Mouse (Mus musculus) right cerebral cortex, postnatal 4 days (tissue): ENCODE data around the gene Dyrk1a.
"Not testable (repeated sequence)": the region's sequence is repeated elsewhere in the genome, so short reads cannot be mapped to it uniquely, and the experiment has no call there.

Experiments used
- DNase-seq: peaks from one replicate; pipeline ENCODE4 v3.0.0-alpha.2; 2022

The Dyrk1a gene

GRCm38 (mm10) chr16:94641799-94642198, 72.0 kb downstream of the Dyrk1a start:
- no peak for DNase-seq

GRCm38 (mm10) chr16:94647153-94647552, 77.3 kb downstream of the Dyrk1a start:
- DNase-seq: no peak

- no peak for DNase-seq
These were observed 78.1 kb downstream of the Dyrk1a start for GRCm38 (mm10) chr16:94647925-94648324.

GRCm38 (mm10) chr16:94649861-94650260, 80.1 kb downstream of the Dyrk1a start:
- no peak for DNase-seq

- no peak for DNase-seq
These were observed 82.4 kb downstream of the Dyrk1a start for GRCm38 (mm10) chr16:94652091-94652713.

- no peak for DNase-seq
These were observed 85.3 kb downstream of the Dyrk1a start for GRCm38 (mm10) chr16:94655083-94655482.

GRCm38 (mm10) chr16:94656891-94657290, 87.1 kb downstream of the Dyrk1a start:
- DNase-seq: no peak

GRCm38 (mm10) chr16:94659394-94659793, 89.6 kb downstream of the Dyrk1a start:
- no peak for DNase-seq

- no peak for DNase-seq
These were observed 90.4 kb downstream of the Dyrk1a start for GRCm38 (mm10) chr16:94660221-94660620.

GRCm38 (mm10) chr16:94667557-94667956, 97.7 kb downstream of the Dyrk1a start:
- no peak for DNase-seq

GRCm38 (mm10) chr16:94671313-94671712, 101.5 kb downstream of the Dyrk1a start:
- no peak for DNase-seq

- no peak for DNase-seq
These were observed 111.1 kb downstream of the Dyrk1a start for GRCm38 (mm10) chr16:94680924-94681323.

- DNase-seq: no peak
These were observed 112.0 kb downstream of the Dyrk1a start for GRCm38 (mm10) chr16:94681760-94682159.

GRCm38 (mm10) chr16:94683960-94684359, 114.2 kb downstream of the Dyrk1a start:
- DNase-seq: no peak

- no peak for DNase-seq
These were observed 124.0 kb downstream of the Dyrk1a start for GRCm38 (mm10) chr16:94693687-94694305.

GRCm38 (mm10) chr16:94697553-94697952, 127.7 kb downstream of the Dyrk1a start:
- DNase-seq: no peak

- not testable (repeated sequence) for DNase-seq
These were observed 128.4 kb downstream of the Dyrk1a start for GRCm38 (mm10) chr16:94698234-94698633.

- DNase-seq: no peak
These were observed 131.3 kb downstream of the Dyrk1a start for GRCm38 (mm10) chr16:94701141-94701540.

GRCm38 (mm10) chr16:94701971-94702370, 132.2 kb downstream of the Dyrk1a start:
- no peak for DNase-seq

GRCm38 (mm10) chr16:94713480-94714094, 143.8 kb downstream of the Dyrk1a start:
- peak; percentile 91 for DNase-seq

GRCm38 (mm10) chr16:94714483-94714882, 144.7 kb downstream of the Dyrk1a start:
- DNase-seq: no peak

GRCm38 (mm10) chr16:94717051-94717450, 147.2 kb downstream of the Dyrk1a start:
- DNase-seq: no peak

- no peak for DNase-seq
These were observed 149.1 kb downstream of the Dyrk1a start for GRCm38 (mm10) chr16:94718919-94719318.

- DNase-seq: no peak
These were observed 149.7 kb downstream of the Dyrk1a start for GRCm38 (mm10) chr16:94719488-94719887.
